9 mouse cellular contexts compared by ENCODE assay signal in genomic region chr4:43477857-43478533, GRCm38 (mm10). TPM values are rescaled to one million over a fixed set of nuclear protein-coding genes. Genes with fewer than 3 reads are reported as not detected.
A peak's percentile ranks its signal among the peaks of the same experiment; 100 is the strongest.
DNase-seq lines count a peak whose midpoint lies in the region; ATAC-seq and TF ChIP-seq lines count a peak whose summit lies in the region.
"Had no signal": no experiment of that assay in that cellular context is flagged by ENCODE, and none has a peak within 500 bp of the region (broad histone marks: within the 10 kb centered on the region; RNA-seq: fewer than 3 reads in every experiment).

No protein-coding gene starts in this region.

- 15% methylated on average over 11 of the region's 11 CpGs for WGBS in heart, embryonic 12.5 days
- 14% methylated on average over 11 of the region's 11 CpGs for WGBS in kidney, embryonic 16.5 days
- WGBS in liver, adult 2 months, result 14% methylated on average over 11 of the region's 11 CpGs

- peak overlapping the region; percentile 40; the same call in 1 of the 2 replicates for H3K9ac ChIP-seq in heart, embryonic 12.5 days
- peak overlapping the region; percentile 53 for H3K9ac ChIP-seq in kidney, embryonic 16.5 days (replicated peaks; ENCODE audit: low read length)
- peak overlapping the region; percentile 35 for H3K9ac ChIP-seq in liver, adult 2 months (ENCODE audit: low read depth, low read length)

- H3K4me3 ChIP-seq in erythroblast, embryonic 14.5 days (replicated peaks), result peak overlapping the region; percentile 68
- H3K4me3 ChIP-seq in heart, embryonic 12.5 days, result peak overlapping the region; percentile 25
- peak overlapping the region; percentile 40 for H3K4me3 ChIP-seq in kidney, embryonic 16.5 days (ENCODE audit: low read length)
- H3K4me3 ChIP-seq in liver, adult 2 months (ENCODE audit: insufficient read depth, low read depth, low read length), result peak overlapping the region; percentile 37

- H3K27ac ChIP-seq in heart, embryonic 12.5 days (ENCODE audit: poor library complexity, severe bottlenecking), result no peak overlapping the region
- H3K27ac ChIP-seq in kidney, embryonic 16.5 days (ENCODE audit: low read length), result peak overlapping the region; percentile 44; the same call in 1 of the 2 replicates
- H3K27ac ChIP-seq in liver, adult 2 months (replicated peaks; ENCODE audit: insufficient read depth, low read depth, low read length), result 0 out of 2 replicates have a peak overlapping the region, but pooled peaks have one; percentile 2

- ATAC-seq in heart, embryonic 12.5 days (ENCODE audit: insufficient number of reproducible peaks, low FRiP score), result peak; percentile 94
- ATAC-seq in kidney, embryonic 16.5 days (ENCODE audit: low FRiP score, low TSS enrichment), result peak; percentile 95
- peak; percentile 95 for ATAC-seq in monocyte, adult 5-6 weeks (replicated peaks; ENCODE audit: insufficient number of reproducible peaks, low FRiP score, low TSS enrichment, poor library complexity, severe bottlenecking)
- ATAC-seq: Patski had no signal

- TF ChIP-seq POLR2A in liver, adult 2 months (IDR thresholded peaks at IDR 0.05; ENCODE audit: extremely low read depth, insufficient read depth, low read length), result no peak

- H3K79me2 ChIP-seq in liver, adult 2 months (ENCODE audit: control insufficient read depth, insufficient read depth, low read length), result no peaks in the 10 kb centered on the region

- DNase-seq in B cell, adult 2 months, result peak; percentile 88 to 91
- peak; percentile 69 for DNase-seq in brain, embryonic 18.5 days (ENCODE audit: low read depth, low spot score)
- peak; percentile 79 for DNase-seq in liver, adult 2 months (ENCODE audit: extremely low read depth, low read depth, low spot score)
- peak; percentile 88 to 93 for DNase-seq in spleen, postnatal 4 days (ENCODE audit: low spot score in 2 of 2)

- H3K9me3 ChIP-seq in erythroblast, embryonic 14.5 days (ENCODE audit: control insufficient read depth, low read length), result no peaks in the 10 kb centered on the region
- H3K9me3 ChIP-seq in heart, embryonic 12.5 days (replicated peaks), result no peaks in the 10 kb centered on the region
- no peaks in the 10 kb centered on the region for H3K9me3 ChIP-seq in kidney, embryonic 16.5 days (ENCODE audit: low read length)

- TF ChIP-seq CTCF in liver, adult 2 months (IDR thresholded peaks at IDR 0.05; ENCODE audit: low read depth, low read length), result peak; percentile 69

- H3K27me3 ChIP-seq in erythroblast, embryonic 14.5 days (ENCODE audit: control insufficient read depth), result peaks cover 6% of the 10 kb centered on the region
- no peaks in the 10 kb centered on the region for H3K27me3 ChIP-seq in heart, embryonic 12.5 days (replicated peaks)
- H3K27me3 ChIP-seq in kidney, embryonic 16.5 days (ENCODE audit: insufficient read depth, low read length), result no peaks in the 10 kb centered on the region
- no peaks in the 10 kb centered on the region for H3K27me3 ChIP-seq in liver, adult 2 months (ENCODE audit: control insufficient read depth, insufficient read depth, low read length)
- H3K27me3 ChIP-seq: Patski had no signal

- peak overlapping the region; percentile 56 for H3K4me2 ChIP-seq in heart, embryonic 12.5 days
- peak overlapping the region; percentile 51 for H3K4me2 ChIP-seq in kidney, embryonic 16.5 days (replicated peaks; ENCODE audit: low read depth, low read length)

- H3K4me1 ChIP-seq in erythroblast, embryonic 14.5 days (ENCODE audit: control insufficient read depth), result peaks cover 19% of the 10 kb centered on the region
- H3K4me1 ChIP-seq in heart, embryonic 12.5 days (replicated peaks), result no peaks in the 10 kb centered on the region; the same call in 1 of the 2 replicates
- H3K4me1 ChIP-seq in kidney, embryonic 16.5 days (ENCODE audit: insufficient read depth, low read length), result no peaks in the 10 kb centered on the region
- peaks cover 3% of the 10 kb centered on the region; the same call in 1 of the 2 replicates for H3K4me1 ChIP-seq in liver, adult 2 months (ENCODE audit: control insufficient read depth, insufficient read depth, low read length)

- H3K36me3 ChIP-seq in erythroblast, embryonic 14.5 days (ENCODE audit: control insufficient read depth), result no peaks in the 10 kb centered on the region
- H3K36me3 ChIP-seq in heart, embryonic 12.5 days, result no peaks in the 10 kb centered on the region
- no peaks in the 10 kb centered on the region for H3K36me3 ChIP-seq in kidney, embryonic 16.5 days (ENCODE audit: insufficient read depth, low read length)
- no peaks in the 10 kb centered on the region for H3K36me3 ChIP-seq in liver, adult 2 months (ENCODE audit: control insufficient read depth, insufficient read depth, low read length)

RNA-seq across cellular contexts. Expression of gene Sit1, which starts 5.5 kb away (rescaled TPM):
- not detected in 2 replicates for polyA plus RNA-seq in erythroblast, embryonic 14.5 days (2012)
- polyA plus RNA-seq in heart, embryonic 12.5 days (2016; fragmentation: Nextera tagmentation; extraction: Ambion mirVana), result not detected in 2 replicates
- polyA plus RNA-seq in kidney, embryonic 16.5 days (2015; fragmentation: Nextera tagmentation; extraction: Ambion mirVana), result not detected in 2 replicates
- not detected in 2 replicates for total RNA-seq in liver, adult 2 months (2014; rRNA removed)
- polyA plus RNA-seq in liver, adult 2 months (2012; rRNA removed), result 0.13 and 0.51 TPM in 2 replicates
- 0.49 to 5.0 TPM (median 0.64 TPM) in 3 replicates for total RNA-seq in monocyte, adult 5-6 weeks (2017)
- polyA plus RNA-seq: Patski had no signal

RNA-seq across cellular contexts. Expression of gene Ccdc107, which starts 14.7 kb away (rescaled TPM):
- polyA plus RNA-seq in erythroblast, embryonic 14.5 days (2012), result 10.5 and 12.4 TPM in 2 replicates
- polyA plus RNA-seq in heart, embryonic 12.5 days (2016; fragmentation: Nextera tagmentation; extraction: Ambion mirVana), result 63.6 and 66.4 TPM in 2 replicates
- polyA plus RNA-seq in kidney, embryonic 16.5 days (2015; fragmentation: Nextera tagmentation; extraction: Ambion mirVana), result 73.5 and 89.4 TPM in 2 replicates
- total RNA-seq in liver, adult 2 months (2014; rRNA removed), result 190 and 221 TPM in 2 replicates
- polyA plus RNA-seq in liver, adult 2 months (2012; rRNA removed), result 260 and 344 TPM in 2 replicates
- 21.2 to 29.5 TPM (median 29.3 TPM) in 3 replicates for total RNA-seq in monocyte, adult 5-6 weeks (2017)

RNA-seq across cellular contexts. Expression of gene Arhgef39, which starts 21.5 kb away (rescaled TPM):
- polyA plus RNA-seq in erythroblast, embryonic 14.5 days (2012), result 9.4 and 10.5 TPM in 2 replicates
- 37.7 and 38.7 TPM in 2 replicates for polyA plus RNA-seq in heart, embryonic 12.5 days (2016; fragmentation: Nextera tagmentation; extraction: Ambion mirVana)
- polyA plus RNA-seq in kidney, embryonic 16.5 days (2015; fragmentation: Nextera tagmentation; extraction: Ambion mirVana), result 45.3 and 47.7 TPM in 2 replicates
- 0.74 and 0.94 TPM in 2 replicates for total RNA-seq in liver, adult 2 months (2014; rRNA removed)
- 0.81 and 1.4 TPM in 2 replicates for polyA plus RNA-seq in liver, adult 2 months (2012; rRNA removed)
- 0.97 to 3.4 TPM (median 2.1 TPM) in 3 replicates for total RNA-seq in monocyte, adult 5-6 weeks (2017)

RNA-seq across cellular contexts. Expression of gene Cd72, which starts 23.6 kb away (rescaled TPM):
- polyA plus RNA-seq in erythroblast, embryonic 14.5 days (2012), result 0.09 TPM in 1 of 2 replicates, not detected in the other
- polyA plus RNA-seq in heart, embryonic 12.5 days (2016; fragmentation: Nextera tagmentation; extraction: Ambion mirVana), result 0.82 and 2.0 TPM in 2 replicates
- polyA plus RNA-seq in kidney, embryonic 16.5 days (2015; fragmentation: Nextera tagmentation; extraction: Ambion mirVana), result 3.3 and 4.1 TPM in 2 replicates
- 2.8 and 3.6 TPM in 2 replicates for total RNA-seq in liver, adult 2 months (2014; rRNA removed)
- polyA plus RNA-seq in liver, adult 2 months (2012; rRNA removed), result 1.3 and 4.9 TPM in 2 replicates
- 76.6 to 146 TPM (median 108 TPM) in 3 replicates for total RNA-seq in monocyte, adult 5-6 weeks (2017)

RNA-seq across cellular contexts. Expression of gene Car9, which starts 28.8 kb away (rescaled TPM):
- not detected in 2 replicates for polyA plus RNA-seq in erythroblast, embryonic 14.5 days (2012)
- polyA plus RNA-seq in heart, embryonic 12.5 days (2016; fragmentation: Nextera tagmentation; extraction: Ambion mirVana), result 1.6 and 2.0 TPM in 2 replicates
- 1.5 and 2.7 TPM in 2 replicates for polyA plus RNA-seq in kidney, embryonic 16.5 days (2015; fragmentation: Nextera tagmentation; extraction: Ambion mirVana)
- total RNA-seq in liver, adult 2 months (2014; rRNA removed), result 0.20 and 0.28 TPM in 2 replicates
- polyA plus RNA-seq in liver, adult 2 months (2012; rRNA removed), result 0.14 and 0.20 TPM in 2 replicates
- 0.75 to 1.7 TPM (median 1.0 TPM) in 3 replicates for total RNA-seq in monocyte, adult 5-6 weeks (2017)
- polyA plus RNA-seq: Patski had no signal
